Mouse (Mus musculus) liver, embryonic 13.5 days (tissue): ENCODE data around the gene 1700013F07Rik. TPM values are rescaled to one million over a fixed set of nuclear protein-coding genes. Genes with fewer than 3 reads are reported as not detected.
"Not testable (repeated sequence)": the region's sequence is repeated elsewhere in the genome, so short reads cannot be mapped to it uniquely, and the experiment has no call there.

Source experiments
- ATAC-seq: fragments of 200-750 bp; cut with Nextera tagmentation; 2 replicates; pipeline ENCODE4 v1.8.0; 2017; ENCODE audit warnings: low read depth, mild to moderate bottlenecking, moderate number of reproducible peaks, moderate library complexity
- DNase-seq: peaks from one replicate; pipeline ENCODE4 v3.0.0; 2022
- H3K27ac ChIP-seq: fragments of 300-500 bp; sonication (generic); 2 replicates; pipeline ENCODE4 v1.5.1; 2015; ENCODE audit warnings: moderate library complexity, mild to moderate bottlenecking, inconsistent platforms
- H3K27me3 ChIP-seq: fragments of 300-500 bp; sonication (generic); 2 replicates; pipeline ENCODE4 v1.6.1; 2015; ENCODE audit warnings: mild to moderate bottlenecking, inconsistent platforms
- H3K36me3 ChIP-seq: fragments of 300-500 bp; sonication (generic); 2 replicates; pipeline ENCODE4 v1.6.1; 2015; ENCODE audit warnings: mild to moderate bottlenecking, inconsistent platforms
- H3K4me1 ChIP-seq: fragments of 300-500 bp; sonication (generic); replicated peaks from 2 replicates; pipeline ENCODE4 v1.6.1; 2015; ENCODE audit warnings: inconsistent platforms
- H3K4me2 ChIP-seq: fragments of 300-500 bp; sonication (generic); 2 replicates; pipeline ENCODE4 v1.6.1; 2015; ENCODE audit warnings: inconsistent platforms, mild to moderate bottlenecking, moderate library complexity
- H3K4me3 ChIP-seq: fragments of 300-500 bp; sonication (generic); replicated peaks from 2 replicates; pipeline ENCODE4 v1.5.1; 2015; ENCODE audit warnings: mild to moderate bottlenecking, inconsistent platforms
- H3K9ac ChIP-seq: fragments of 300-500 bp; sonication (generic); 2 replicates; pipeline ENCODE4 v1.6.1; 2015; ENCODE audit warnings: mild to moderate bottlenecking, inconsistent platforms
- H3K9me3 ChIP-seq: fragments of 300-500 bp; sonication (generic); replicated peaks from 2 replicates; pipeline ENCODE4 v1.6.1; 2016; ENCODE audit warnings: inconsistent platforms
- WGBS: fragments of 180-500 bp; shearing (Covaris S2); methylation state at CpG from one replicate; pipeline ENCODE4 v1.1.7; 2015; ENCODE audit not compliant: insufficient replicate concordance; 5-methylcytosine and 5-hydroxymethylcytosine counted together
- polyA plus RNA-seq: library from polyadenylated mRNA; unstranded; fragments of >200 nt; fragmentation: Nextera tagmentation; extraction: Ambion mirVana; gene quantifications from 2 replicates; pipeline ENCODE4 v1.2.1, GENCODE M21; 2015

Gene 1700013F07Rik
- polyA plus RNA-seq, 1 experiment from 2014 or later = not detected

DNA sequence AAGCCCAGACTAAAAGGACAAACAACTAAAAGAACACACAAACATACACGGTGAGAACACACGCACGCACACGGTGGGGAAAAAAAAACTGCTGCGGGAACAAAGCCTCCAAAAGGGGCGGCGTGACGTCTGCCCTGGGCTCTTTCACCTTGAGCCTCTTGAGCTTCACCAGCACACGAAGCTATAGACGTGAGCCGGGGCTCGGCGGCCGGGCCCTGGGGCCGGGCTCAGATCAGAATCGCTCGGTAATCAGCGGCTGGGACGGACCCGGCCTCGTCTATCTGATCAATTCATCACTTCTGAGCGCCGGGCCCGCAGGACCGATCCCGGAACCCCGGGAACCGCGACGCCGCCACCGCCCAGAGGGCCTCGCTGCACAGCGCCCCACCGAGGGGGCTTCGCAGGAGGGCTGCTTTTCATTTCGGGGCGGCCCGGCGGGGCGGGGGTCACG is 20.2 kb downstream of the 1700013F07Rik start:
- Histone ChIP-seq H3K4me1 (peaks cover 28% of the 10 kb centered on the region), H3K9ac (peak overlapping the region; percentile 94), H3K36me3 (peaks cover 20% of the 10 kb centered on the region), H3K9me3 (no peaks in the 10 kb centered on the region), H3K27ac (peak overlapping the region; percentile 87), H3K4me3 (peak overlapping the region; percentile 90), H3K4me2 (peak overlapping the region; percentile 95), H3K27me3 (no peaks in the 10 kb centered on the region)
- ATAC-seq (peak; percentile 70), DNase-seq (peak; percentile 48)
- 1% methylated on average over 41 of the region's 42 CpGs for WGBS

DNA sequence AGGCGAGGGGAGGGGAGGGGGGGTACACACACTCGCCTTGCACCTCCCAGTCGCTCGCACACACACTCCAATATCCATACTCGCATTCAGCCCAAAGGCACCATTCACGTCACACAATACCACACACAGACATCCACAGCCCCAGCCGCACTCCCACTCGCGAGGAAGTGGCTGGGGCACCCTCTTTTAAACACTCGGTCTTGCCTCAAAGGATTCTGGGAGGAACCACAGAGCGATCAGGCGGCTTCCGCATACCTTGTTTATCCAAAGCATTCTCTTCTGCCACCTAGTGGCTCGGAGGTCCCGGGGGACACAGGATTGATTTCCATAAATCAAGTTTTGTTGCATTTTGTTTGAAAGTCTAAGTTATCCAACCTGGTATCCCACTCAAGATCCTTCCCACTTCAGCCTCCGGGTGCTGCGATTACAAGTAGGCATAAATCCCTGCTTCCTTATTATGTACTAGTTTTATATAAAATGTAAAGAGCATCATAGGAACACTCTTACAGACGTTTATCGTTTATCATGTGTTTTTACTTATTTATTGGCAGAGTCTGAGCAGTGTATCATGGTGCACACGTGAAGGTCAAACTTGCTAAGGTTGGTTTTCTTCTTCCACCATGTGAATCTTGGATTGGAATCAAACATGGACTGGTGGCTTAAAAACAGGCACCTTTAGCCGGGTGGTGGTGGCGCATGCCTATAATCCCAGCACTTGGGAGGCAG is 20.8 kb downstream of the 1700013F07Rik start:
- Histone ChIP-seq H3K9me3 (no peaks in the 10 kb centered on the region), H3K27me3 (no peaks in the 10 kb centered on the region), H3K9ac (peak overlapping the region; percentile 94), H3K4me3 (peak overlapping the region; percentile 90), H3K4me1 (peaks cover 35% of the 10 kb centered on the region), H3K36me3 (peaks cover 24% of the 10 kb centered on the region), H3K4me2 (peak overlapping the region; percentile 95), H3K27ac (peak overlapping the region; percentile 87)
- WGBS = 17% methylated on average over 22 of the region's 22 CpGs
- DNase-seq = peak; percentile 87
- peak; percentile 90 for ATAC-seq

DNA sequence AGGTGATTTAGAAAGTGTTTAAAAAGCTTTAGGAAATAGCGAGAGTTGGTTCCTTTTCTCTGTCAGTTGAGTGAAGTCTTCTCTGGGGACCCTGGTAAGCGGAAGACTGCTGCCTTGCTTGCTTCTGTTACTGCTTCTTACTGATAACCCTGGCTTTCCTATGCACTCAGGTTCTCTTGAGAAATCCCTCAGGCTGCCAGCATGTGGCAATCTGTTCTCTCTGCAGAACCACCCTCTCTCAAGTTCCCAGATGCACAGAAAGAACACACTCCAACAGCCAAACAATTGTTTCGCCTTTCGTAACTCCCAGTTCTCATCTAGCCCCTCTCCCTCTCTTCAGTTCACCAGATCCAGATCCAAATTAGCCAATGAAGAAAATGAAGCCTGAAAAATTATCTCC is 23.9 kb downstream of the 1700013F07Rik start:
- peak; percentile 45 for DNase-seq
- H3K4me3 ChIP-seq = no peak overlapping the region
- ATAC-seq = no peak
- peak overlapping the region; percentile 35 for H3K9ac ChIP-seq
- H3K4me2 ChIP-seq = peak overlapping the region; percentile 39
- WGBS = 64% methylated on average over 4 of the region's 4 CpGs
- H3K4me1 ChIP-seq = peaks cover 59% of the 10 kb centered on the region
- no peaks in the 10 kb centered on the region for H3K9me3 ChIP-seq
- H3K36me3 ChIP-seq = peaks cover 32% of the 10 kb centered on the region
- H3K27ac ChIP-seq = peak overlapping the region; percentile 86
- H3K27me3 ChIP-seq = no peaks in the 10 kb centered on the region

DNA sequence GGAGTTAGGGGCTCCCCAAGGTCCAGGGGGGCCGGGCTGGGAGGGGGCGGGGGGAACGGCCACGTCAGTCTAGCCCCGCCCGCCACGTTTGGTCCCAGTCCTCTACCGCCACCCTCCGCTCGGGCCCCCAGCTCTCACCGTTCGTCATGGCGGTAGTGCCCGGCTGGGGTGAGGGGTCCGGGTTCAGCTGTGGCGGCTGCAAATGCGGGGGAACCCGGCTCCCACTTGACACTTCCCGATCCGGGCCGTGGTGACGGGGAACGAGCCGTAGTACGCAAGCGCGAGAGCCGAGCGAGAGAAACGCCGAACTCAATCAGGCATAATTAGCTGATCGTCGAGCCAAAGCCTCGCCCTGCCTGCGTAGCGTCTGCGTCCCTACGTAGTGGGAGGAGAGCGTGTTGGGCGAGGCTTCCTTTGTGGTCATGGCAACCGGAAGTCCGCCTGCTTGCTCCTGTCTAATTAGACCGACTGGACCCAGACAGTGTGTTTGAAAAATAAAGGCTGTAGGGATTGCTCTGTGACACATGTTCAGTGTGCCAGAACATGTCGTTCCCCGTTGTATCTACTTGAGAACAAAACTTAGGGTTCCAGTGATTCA is 28.3 kb downstream of the 1700013F07Rik start, which contains the start of gene Tmem167b:
Gene Tmem167b (minus strand): TSS at position 334 of the 598 bp plus-strand sequence.
- no peaks in the 10 kb centered on the region; the same call in 1 of the 2 replicates for H3K27me3 ChIP-seq
- H3K27ac ChIP-seq = peak within 1 kb of the TSS; percentile 90
- H3K4me2 ChIP-seq = peak within 1 kb of the TSS; percentile 85
- under 1% methylated on average over 45 of the region's 45 CpGs for WGBS
- DNase-seq (peak; percentile 95), ATAC-seq (peak; percentile 97)
- H3K4me1 ChIP-seq = peaks cover 60% of the 10 kb centered on the region
- H3K9ac ChIP-seq = peak within 1 kb of the TSS; percentile 88
- H3K36me3 ChIP-seq = peaks cover 26% of the 10 kb centered on the region
- H3K4me3 ChIP-seq = peak within 1 kb of the TSS; percentile 83
- H3K9me3 ChIP-seq = no peaks in the 10 kb centered on the region

DNA sequence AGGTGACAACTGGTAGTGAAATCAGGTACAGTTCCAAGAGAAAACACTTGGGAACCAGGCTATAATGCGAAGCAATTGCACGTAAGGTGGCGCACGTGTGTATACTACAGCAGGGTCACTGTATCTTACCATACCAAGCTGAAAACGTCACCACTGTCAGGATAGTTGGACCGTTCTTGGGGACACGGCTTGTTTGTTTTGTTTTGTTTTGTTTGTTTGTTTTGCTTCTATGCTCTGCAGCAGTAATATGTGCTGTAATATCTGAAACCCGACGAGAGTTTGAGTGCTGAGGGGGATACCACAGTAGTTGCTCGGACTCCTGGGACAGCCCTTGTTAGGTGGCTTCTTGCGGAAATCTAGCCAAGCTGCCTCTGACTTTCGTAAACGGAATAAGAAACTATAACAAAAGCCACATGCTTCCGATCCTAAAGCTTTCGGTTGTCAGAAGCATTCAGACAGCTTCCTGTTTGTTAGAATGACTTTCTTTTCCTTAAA is 28.9 kb downstream of the 1700013F07Rik start:
- DNase-seq (no peak), ATAC-seq (peak; percentile 67)
- H3K9ac ChIP-seq = peak overlapping the region; percentile 69
- H3K4me2 ChIP-seq = peak overlapping the region; percentile 85
- H3K9me3 ChIP-seq = no peaks in the 10 kb centered on the region
- 3% methylated on average over 15 of the region's 15 CpGs for WGBS
- peaks cover 56% of the 10 kb centered on the region for H3K4me1 ChIP-seq
- peak overlapping the region; percentile 90 for H3K27ac ChIP-seq
- peaks cover under 1% of the 10 kb centered on the region; the same call in 1 of the 2 replicates for H3K27me3 ChIP-seq
- peak overlapping the region; percentile 83 for H3K4me3 ChIP-seq
- peaks cover 23% of the 10 kb centered on the region for H3K36me3 ChIP-seq

DNA sequence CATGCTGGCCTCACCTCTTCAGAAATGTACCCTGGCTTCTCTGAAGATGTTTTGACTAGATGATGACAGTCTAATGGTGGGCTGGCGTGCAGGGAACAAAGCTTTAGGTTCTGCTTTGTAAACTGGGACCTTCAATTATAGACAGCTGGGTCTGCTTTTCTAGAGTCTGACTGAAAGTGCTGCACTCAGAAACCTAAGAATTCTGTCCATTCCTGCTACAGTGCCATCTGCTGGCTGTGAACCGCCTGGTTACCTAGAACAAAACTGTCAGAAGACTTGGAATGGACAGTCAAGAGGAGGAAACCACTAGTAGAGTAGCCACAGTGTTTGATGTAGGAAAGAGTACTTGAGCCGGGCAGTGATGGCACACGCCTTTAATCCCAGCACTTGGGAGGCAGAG is 29.4 kb downstream of the 1700013F07Rik start:
- peaks cover 51% of the 10 kb centered on the region for H3K4me1 ChIP-seq
- peak overlapping the region; percentile 85 for H3K4me2 ChIP-seq
- peak overlapping the region; percentile 69 for H3K9ac ChIP-seq
- peak overlapping the region; percentile 90 for H3K27ac ChIP-seq
- DNase-seq (peak; percentile 69), ATAC-seq (no peak)
- H3K27me3 ChIP-seq = peaks cover 4% of the 10 kb centered on the region; the same call in 1 of the 2 replicates
- no peaks in the 10 kb centered on the region for H3K9me3 ChIP-seq
- H3K4me3 ChIP-seq = peak overlapping the region; percentile 83
- 0% methylated on average over 4 of the region's 4 CpGs for WGBS
- H3K36me3 ChIP-seq = peaks cover 20% of the 10 kb centered on the region

DNA sequence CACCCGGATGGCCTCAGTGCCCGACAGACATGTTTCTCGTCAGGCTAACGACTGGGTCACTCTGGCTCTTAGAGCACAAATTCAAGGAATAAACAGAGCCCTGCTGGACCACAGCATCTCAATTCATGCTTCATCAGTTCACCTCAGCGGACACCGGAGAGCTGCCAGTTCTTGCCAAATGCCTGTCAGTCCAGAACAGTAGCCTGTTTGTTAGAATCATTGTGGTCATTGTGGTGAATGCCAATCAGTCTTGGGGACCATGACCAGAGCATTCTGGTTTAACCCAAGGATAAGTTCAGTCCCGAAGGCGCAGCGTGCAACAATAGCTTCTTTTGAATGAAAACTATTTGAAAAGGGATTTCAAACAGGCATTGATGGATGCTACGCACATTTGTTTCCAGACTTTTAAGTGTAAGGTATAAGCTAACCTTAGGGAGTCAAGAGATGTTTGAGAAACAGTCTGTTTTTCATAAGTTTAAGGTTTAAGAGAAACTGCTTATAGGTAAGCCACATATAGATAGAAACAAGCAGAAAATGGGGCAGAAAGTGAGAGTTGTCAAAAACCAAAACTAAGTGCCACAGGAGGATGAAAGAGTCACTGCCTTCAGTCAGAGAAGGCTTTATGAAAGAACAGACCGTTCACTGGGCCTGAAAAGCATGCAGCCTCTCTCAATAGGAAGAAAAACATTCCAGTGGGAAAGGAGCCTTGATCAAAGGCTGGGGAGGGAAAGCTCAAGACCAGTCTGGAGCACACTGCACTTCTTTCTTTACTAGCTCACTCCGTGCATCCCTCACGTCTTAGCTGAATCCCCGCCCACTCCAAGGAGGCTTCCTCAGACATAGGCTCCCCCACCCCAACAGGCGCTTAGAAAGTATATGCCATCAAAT is 34.3 kb downstream of the 1700013F07Rik start:
- 56% methylated on average over 15 of the region's 15 CpGs for WGBS
- Histone ChIP-seq H3K27ac (no peak overlapping the region), H3K4me1 (peaks cover 25% of the 10 kb centered on the region), H3K27me3 (peaks cover 17% of the 10 kb centered on the region), H3K4me3 (no peak overlapping the region), H3K9me3 (no peaks in the 10 kb centered on the region), H3K4me2 (no peak overlapping the region), H3K36me3 (no peaks in the 10 kb centered on the region), H3K9ac (no peak overlapping the region)
- DNase-seq = no peak
- ATAC-seq = no peak

DNA sequence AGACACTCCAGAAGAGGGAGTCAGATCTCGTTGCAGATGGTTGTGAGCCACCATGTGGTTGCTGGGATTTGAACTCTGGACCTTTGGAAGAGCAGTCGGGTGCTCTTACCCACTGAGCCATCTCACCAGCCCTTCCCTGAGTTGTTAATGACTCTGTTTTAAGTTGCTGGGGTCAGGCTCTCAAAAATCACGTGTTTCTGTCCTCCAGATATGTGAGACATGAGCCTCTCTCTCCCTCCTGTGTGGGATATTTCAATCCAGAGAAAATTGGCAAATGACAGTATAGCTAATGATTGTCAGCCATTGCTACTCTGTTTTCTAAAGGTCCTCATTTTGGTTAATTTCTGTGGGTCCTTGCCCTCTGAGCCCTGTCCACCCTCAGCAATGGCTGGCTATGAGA is 35.7 kb downstream of the 1700013F07Rik start:
- not testable (repeated sequence) for H3K27ac ChIP-seq
- WGBS = 31% methylated on average over 3 of the region's 3 CpGs

DNA sequence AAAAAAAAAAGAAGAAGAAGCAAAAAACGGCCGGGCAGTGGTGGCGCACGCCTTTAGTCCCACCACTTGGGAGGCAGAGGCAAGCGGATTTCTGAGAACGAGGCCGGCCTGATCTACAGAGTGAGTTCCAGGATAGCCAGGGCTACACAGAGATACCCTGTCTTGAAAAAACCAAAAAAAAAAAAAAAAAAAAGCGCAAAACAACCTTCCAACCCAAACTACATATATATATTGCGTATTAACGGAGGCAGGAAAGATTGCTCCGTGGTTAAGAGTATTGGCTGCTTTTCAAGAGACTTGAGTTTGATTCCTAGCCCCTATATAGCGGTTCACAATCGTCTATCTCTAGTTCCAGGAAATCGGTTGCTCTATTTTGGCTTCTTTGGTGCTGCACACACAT is 36.9 kb downstream of the 1700013F07Rik start:
- WGBS = 71% methylated on average over 14 of the region's 14 CpGs

More for the DNA sequence above, 35.7 kb downstream of the 1700013F07Rik start:
- H3K27me3 ChIP-seq = peaks cover 17% of the 10 kb centered on the region
- H3K36me3 ChIP-seq, ATAC-seq, H3K4me3 ChIP-seq, DNase-seq, H3K4me2 ChIP-seq, H3K9me3 ChIP-seq, H3K9ac ChIP-seq: not testable (repeated sequence)
- H3K4me1 ChIP-seq = peaks cover 24% of the 10 kb centered on the region

DNA sequence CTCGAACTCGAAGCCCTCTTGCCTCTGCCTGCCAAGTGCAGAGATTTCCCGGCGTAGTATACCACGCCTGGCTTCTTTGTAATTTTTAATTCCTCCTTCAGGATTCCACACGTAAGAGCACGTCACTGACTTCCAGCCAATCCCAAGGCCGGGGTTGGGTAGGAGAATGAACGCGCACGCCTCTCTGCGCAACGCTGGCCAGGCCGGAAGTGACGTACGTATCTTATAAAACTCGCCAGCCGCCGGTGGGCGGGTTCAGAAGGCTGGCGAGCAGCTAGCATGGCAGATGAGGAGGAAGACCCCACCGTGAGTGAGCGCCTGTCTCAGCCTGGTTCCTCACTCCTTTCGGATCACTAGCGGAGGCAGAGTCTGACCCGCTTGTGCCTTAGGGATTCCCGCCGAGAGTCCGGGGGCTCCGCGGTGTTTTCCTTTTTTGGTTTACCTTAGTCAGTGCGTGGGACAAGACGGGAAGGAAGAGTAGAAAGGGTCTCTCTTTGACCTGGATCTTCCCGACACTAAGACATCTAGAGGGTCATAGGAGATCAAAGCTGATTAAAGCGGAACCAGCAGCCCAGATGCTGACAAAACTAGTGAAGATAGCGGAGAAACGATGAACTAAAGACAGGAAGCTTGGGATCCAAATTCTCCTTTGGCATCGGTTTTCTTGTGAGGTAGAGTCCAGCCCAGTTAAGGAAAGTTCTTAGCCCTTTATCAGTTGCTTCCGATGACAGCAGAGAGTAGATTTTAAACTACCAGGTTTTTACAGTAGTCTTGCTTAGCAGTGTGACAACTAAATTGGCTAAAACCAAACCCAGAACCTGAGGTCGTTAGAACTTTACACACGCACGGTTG is 37.7 kb downstream of the 1700013F07Rik start, which contains the start of gene Taf13:
Gene Taf13 (plus strand): TSS at position 256 of the 852 bp plus-strand sequence.
- peaks cover 17% of the 10 kb centered on the region for H3K27me3 ChIP-seq
- DNase-seq = peak; percentile 93
- H3K4me3 ChIP-seq = peak within 1 kb of the TSS; percentile 82
- peak within 1 kb of the TSS; percentile 88 for H3K9ac ChIP-seq
- no peaks in the 10 kb centered on the region for H3K36me3 ChIP-seq
- H3K4me2 ChIP-seq = peak within 1 kb of the TSS; percentile 89
- under 1% methylated on average over 42 of the region's 42 CpGs for WGBS
- peak; percentile 98 for ATAC-seq
- no peaks in the 10 kb centered on the region for H3K9me3 ChIP-seq
- peak within 1 kb of the TSS; percentile 78 for H3K27ac ChIP-seq
- H3K4me1 ChIP-seq = peaks cover 24% of the 10 kb centered on the region

More for the DNA sequence above, 36.9 kb downstream of the 1700013F07Rik start:
- Histone ChIP-seq H3K4me1 (peaks cover 24% of the 10 kb centered on the region), H3K27me3 (peaks cover 17% of the 10 kb centered on the region), H3K9me3 (no peaks in the 10 kb centered on the region), H3K9ac (no peak overlapping the region), H3K4me3 (peak overlapping the region; percentile 82), H3K4me2 (peak overlapping the region; percentile 89), H3K36me3 (no peaks in the 10 kb centered on the region), H3K27ac (no peak overlapping the region)
- ATAC-seq (0 out of 2 replicates have a peak, but pooled peaks have one; percentile 1), DNase-seq (no peak)
